Mouse (Mus musculus): Measurements from ENCODE around the gene Kif1b. TPM values are rescaled to one million over a fixed set of nuclear protein-coding genes. Genes with fewer than 3 reads are reported as not detected.

The Kif1b gene
- total RNA-seq, 1 experiment from 2014 or later = 23.9 TPM

- no peak for ATAC-seq (replicated peaks; ENCODE audit: insufficient number of reproducible peaks, low FRiP score, low TSS enrichment, poor library complexity, severe bottlenecking)
These were observed 176.3 kb downstream of the Kif1b start for GRCm38 (mm10) chr4:149131021-149131752.

GRCm38 (mm10) chr4:149128467-149128866 is 179.0 kb downstream of the Kif1b start:
- ATAC-seq (replicated peaks; ENCODE audit: insufficient number of reproducible peaks, low FRiP score, low TSS enrichment, poor library complexity, severe bottlenecking) = no peak

GRCm38 (mm10) chr4:149126663-149127062 is 180.8 kb downstream of the Kif1b start, which contains the start of gene Cort:
Gene Cort (minus strand): TSS chr4:149126763.
- no peak for ATAC-seq (replicated peaks; ENCODE audit: insufficient number of reproducible peaks, low FRiP score, low TSS enrichment, poor library complexity, severe bottlenecking)

Other genes with a start within 250 kb of the Kif1b start
- 12.8 to 25.2 TPM (median 24.0 TPM) in 3 replicates for gene Pex14, start 207.8 kb downstream of the Kif1b start, total RNA-seq (2017)
- 10.0 to 20.6 TPM (median 15.7 TPM) in 3 replicates for gene Dffa, start 203.5 kb downstream of the Kif1b start, total RNA-seq (2017)
- gene Cort, start 180.9 kb downstream of the Kif1b start, total RNA-seq (2017) = not detected in 3 replicates
- 0.58 to 4.5 TPM in 2 of 3 replicates, not detected in the other for gene Cenps, start 170.1 kb downstream of the Kif1b start, total RNA-seq (2017)
- 68.2 to 81.0 TPM (median 69.9 TPM) in 3 replicates for gene Pgd, start 140.9 kb downstream of the Kif1b start, total RNA-seq (2017)
- 19.5 to 29.6 TPM (median 20.9 TPM) in 3 replicates for gene Ube4b, start 119.1 kb upstream of the Kif1b start, total RNA-seq (2017)
- not detected in 3 replicates for gene Rbp7, start 147.3 kb upstream of the Kif1b start, total RNA-seq (2017)
- gene Tmem274, start 169.7 kb upstream of the Kif1b start, total RNA-seq (2017) = not detected in 3 replicates
- 4.4 to 8.3 TPM (median 8.2 TPM) in 3 replicates for gene Nmnat1, start 177.5 kb upstream of the Kif1b start, total RNA-seq (2017)
- gene Lzic, start 177.5 kb upstream of the Kif1b start, total RNA-seq (2017) = 10.3 to 60.8 TPM (median 52.7 TPM) in 3 replicates
- 2.7 to 6.5 TPM (median 4.1 TPM) in 3 replicates for gene Ctnnbip1, start 210.5 kb upstream of the Kif1b start, total RNA-seq (2017)

All from monocyte, adult 5-6 weeks (primary cell).